Mouse (Mus musculus): ENCODE results near the gene Pfkfb1. TPM values are rescaled to one million over a fixed set of nuclear protein-coding genes. Genes with fewer than 3 reads are reported as not detected.

The Pfkfb1 gene
- 38.3 and 84.1 TPM in 2 replicates for polyA plus RNA-seq (2012; rRNA removed; ENCODE audit: low replicate concordance)

DNA sequence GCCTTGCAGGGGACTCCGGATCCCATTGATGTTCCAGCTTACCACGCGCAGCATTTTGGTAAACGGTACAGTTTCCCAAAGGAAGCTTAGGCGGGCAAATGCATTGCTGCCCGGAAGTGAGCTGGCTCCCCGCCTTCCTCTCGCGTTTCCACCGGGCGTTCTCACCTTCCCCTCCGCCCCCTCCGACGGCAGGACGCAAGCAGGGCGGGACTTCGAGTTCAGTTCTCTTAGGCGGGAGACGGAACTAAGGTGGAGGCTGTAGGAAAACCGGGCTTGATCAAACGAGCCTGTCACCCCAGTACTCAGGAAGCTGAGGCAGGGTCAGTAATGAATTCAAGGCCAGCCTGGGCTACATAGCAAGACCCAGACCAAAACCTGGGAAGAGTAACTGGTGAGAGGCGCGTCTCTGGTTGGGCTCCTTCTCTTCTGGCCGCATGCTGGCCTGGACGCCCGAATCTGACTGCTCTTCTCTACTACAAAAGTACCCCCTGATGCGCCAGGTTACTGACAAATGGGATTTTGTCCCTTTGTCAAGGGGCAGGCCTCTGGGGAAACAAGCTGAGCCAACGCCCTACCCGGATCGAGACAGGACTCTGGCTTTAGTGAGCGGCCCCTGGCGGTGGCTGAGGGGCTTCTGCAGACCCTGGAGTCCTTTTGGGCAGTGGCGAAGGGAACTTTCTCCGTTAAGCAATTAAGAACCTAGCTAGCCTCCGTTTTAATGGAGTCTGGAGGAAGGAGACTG is at the start of gene Pfkfb1:
Pfkfb1 (plus strand) TSS at position 207 of the 742 bp plus-strand sequence.

GRCm38 (mm10) chrX:150547239-150547638 is 40.8 kb upstream of the Pfkfb1 start, which contains the start of gene Alas2:
TSS of gene Alas2 (plus strand) at chrX:150547375.

DNA sequence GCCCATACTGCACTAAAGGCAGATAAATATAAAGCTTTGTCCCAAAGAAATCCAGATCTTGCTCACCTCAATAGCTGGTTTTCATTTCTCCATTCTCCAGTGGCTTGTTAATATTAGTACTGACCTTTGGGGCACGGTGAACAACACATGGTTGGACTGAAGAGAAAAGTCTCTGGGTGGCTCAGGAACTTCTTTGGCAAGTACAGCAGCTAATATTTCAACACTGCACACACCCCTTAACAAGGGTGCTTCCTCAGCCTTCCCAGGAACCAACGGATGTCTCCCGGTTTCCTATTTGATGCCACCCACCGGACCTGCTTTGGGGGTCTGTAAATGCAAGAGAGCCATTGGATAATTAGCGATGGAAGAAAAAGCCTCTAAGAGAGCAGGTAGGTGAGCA is 1.7 kb downstream of the Pfkfb1 start, which contains the start of gene Apex2:
Apex2 (minus strand) TSS at position 173 of the 400 bp plus-strand sequence.

DNA sequence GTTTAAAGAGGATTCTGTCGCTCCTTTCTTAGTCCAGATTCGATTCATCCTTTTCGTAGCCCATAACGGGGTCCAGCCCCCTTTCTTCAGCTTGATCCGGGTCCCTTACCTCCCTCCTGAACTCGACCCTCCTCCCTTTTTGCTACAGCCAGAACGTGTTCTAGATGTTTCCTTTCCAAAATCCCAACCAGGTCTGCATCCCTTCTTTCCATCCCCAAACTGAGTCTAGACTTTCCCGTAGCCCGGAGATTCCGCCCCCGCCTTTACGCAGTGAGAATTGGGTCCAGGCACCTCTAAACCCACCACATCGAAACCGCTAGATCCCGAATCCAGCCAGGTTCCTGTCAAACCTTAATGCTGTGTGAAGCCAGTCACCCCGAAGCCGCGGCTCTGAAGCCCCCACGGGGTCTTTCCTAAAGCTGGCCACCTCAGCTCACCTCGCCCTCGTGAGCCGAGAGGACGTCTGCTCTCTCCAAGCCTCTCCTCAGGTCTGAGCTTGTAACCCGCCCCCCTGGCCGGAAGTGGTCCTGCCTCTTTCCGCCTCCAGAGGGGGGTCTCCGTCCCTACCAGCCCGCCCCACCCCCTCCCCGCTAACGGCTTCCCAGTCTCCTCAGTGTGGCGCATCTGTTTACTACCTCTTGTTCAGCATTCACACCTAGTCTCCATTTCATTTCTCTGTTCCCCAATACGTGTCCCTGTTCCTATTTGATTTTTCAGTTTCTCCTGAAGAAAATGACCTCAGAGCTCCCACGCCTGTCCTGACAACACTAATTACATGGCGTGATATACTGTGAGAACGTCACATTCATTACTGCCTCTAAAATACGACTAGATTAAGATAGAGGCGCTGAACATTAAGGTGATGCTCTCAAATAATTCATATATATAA is 69.1 kb downstream of the Pfkfb1 start, which contains the start of gene Tro:
Tro (minus strand) TSS at position 676 of the 889 bp plus-strand sequence.

Other genes with a start within 250 kb of the Pfkfb1 start
- 1.2 and 5.5 TPM in 2 replicates for gene Tmem29, start 129.1 kb upstream of the Pfkfb1 start, polyA plus RNA-seq (2012; rRNA removed; ENCODE audit: low replicate concordance)
- gene Alas2, start 40.9 kb upstream of the Pfkfb1 start, polyA plus RNA-seq (2012; rRNA removed; ENCODE audit: low replicate concordance): 5.6 and 6.4 TPM in 2 replicates
- gene Apex2, start 1.6 kb downstream of the Pfkfb1 start, polyA plus RNA-seq (2012; rRNA removed; ENCODE audit: low replicate concordance): 8.5 and 14.1 TPM in 2 replicates
- 0.86 and 1.9 TPM in 2 replicates for gene Tro, start 69.4 kb downstream of the Pfkfb1 start, polyA plus RNA-seq (2012; rRNA removed; ENCODE audit: low replicate concordance)
- 21.0 and 29.7 TPM in 2 replicates for gene Maged2, start 226.1 kb downstream of the Pfkfb1 start, polyA plus RNA-seq (2012; rRNA removed; ENCODE audit: low replicate concordance)

All from mammary gland, adult 2 months (tissue).